Mouse (Mus musculus): ENCODE measurements around the gene Cfap77.

- TF ChIP-seq POLR2A (IDR thresholded peaks at IDR 0.05; ENCODE audit: control insufficient read depth, extremely low read depth, insufficient read depth, low read length, poor library complexity), result no peak
- TF ChIP-seq CTCF (IDR thresholded peaks at IDR 0.05; ENCODE audit: borderline replicate concordance, control insufficient read depth, extremely low read depth, insufficient read depth, low read length, poor library complexity), result no peak
Observed at GRCm38 (mm10) chr2:29066410-29066809, 11.5 kb upstream of the Cfap77 start.
